Mouse (Mus musculus): ENCODE data around the gene Gadl1. TPM values are rescaled to one million over a fixed set of nuclear protein-coding genes. Genes with fewer than 3 reads are reported as not detected.

The Gadl1 gene
- total RNA-seq, 2 experiments from 2014 or later, result not detected

DNA sequence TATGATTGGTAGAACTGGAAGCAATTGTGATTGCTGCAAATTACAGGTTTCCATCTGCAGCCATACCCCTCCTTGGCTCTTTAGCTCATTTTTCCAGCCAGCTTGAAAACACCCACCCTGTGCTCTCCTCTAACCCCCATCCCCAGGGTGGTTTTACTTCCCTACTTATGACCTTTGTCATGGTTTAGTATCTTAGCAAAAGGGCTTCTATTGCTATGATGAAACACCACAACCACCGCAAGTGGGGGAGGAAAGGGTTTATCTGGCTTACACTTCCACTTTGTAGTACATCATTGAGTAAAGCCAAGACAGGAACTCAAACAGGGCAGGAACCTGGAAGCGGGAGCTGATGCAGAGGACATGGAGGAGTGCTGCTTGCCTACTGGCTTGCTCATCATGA, 168.2 kb downstream of the Gadl1 start:
- no peak for ATAC-seq (replicated peaks; ENCODE audit: low FRiP score, low TSS enrichment, poor library complexity, severe bottlenecking)

DNA sequence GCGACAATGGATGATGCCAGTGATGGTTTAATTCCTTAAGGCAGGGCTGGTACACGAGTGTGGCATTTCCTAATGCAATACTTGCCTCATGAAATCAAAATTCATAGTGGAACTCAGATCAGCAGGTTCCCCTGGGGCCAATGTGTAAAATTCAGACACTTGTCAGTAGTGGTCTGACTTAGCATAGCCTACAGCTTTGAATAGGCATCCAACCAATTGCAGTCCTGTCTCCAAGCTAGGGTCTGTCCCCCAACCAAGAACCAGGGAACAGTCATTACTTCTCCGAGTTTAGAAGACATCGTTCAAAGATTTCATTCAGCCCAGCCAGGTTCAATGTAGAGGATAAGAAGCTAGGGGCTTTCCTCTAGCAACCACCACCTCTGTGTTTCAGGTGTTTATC, 172.5 kb downstream of the Gadl1 start:
- no peak for ATAC-seq (replicated peaks; ENCODE audit: low FRiP score, low TSS enrichment, poor library complexity, severe bottlenecking)

DNA sequence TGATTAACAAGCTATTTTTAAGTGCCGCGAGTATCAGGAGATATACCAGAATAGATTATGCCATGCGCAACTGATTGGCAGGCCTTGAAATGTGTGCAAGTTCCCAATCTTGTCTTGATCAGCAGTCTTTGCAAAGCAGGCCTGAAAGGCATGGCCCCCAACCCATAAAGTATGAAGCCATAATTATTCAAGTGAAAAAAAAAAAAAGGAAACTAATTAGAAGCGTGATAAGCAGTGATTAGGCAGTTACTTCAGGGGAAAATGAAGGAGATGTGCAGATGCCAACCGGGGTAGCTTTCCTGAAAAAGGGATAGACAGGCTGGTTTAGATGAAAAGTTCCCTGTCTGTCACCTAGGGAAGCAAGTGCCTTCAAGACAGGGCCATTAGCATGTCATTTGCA, 174.0 kb downstream of the Gadl1 start:
- ATAC-seq (replicated peaks; ENCODE audit: low FRiP score, low TSS enrichment, poor library complexity, severe bottlenecking), result no peak

GRCm38 (mm10) chr9:116083726-116084323, 174.6 kb downstream of the Gadl1 start:
- no peak for ATAC-seq (replicated peaks; ENCODE audit: low FRiP score, low TSS enrichment, poor library complexity, severe bottlenecking)

DNA sequence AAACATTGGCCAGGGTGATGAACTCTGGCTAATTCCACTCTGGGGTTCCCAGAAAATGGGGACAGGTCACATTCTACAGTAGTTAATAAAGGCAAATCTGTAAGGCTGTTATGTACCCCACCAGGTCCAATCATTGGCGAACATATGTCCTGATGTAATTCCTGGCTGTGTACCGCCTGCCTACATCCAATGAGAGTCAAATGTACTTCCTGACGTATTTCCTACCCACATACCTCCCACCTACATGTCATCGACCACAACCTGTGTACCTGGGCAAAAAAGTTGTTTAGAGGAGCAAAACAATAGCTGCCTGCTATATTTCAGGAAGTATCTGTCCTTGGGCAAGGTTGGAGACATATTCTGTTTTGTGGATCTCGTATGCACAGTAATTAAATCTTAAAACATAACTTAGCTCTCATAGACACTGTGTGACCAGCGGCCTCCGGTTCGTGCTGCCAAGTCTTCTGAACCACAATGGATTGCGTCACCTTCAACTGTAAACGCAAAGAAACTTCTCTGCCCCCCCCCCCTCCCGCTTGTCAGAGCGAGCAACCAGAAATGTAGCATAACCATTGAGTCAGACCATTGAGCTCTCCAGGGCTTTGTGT, 175.2 kb downstream of the Gadl1 start:
- no peak for ATAC-seq (replicated peaks; ENCODE audit: low FRiP score, low TSS enrichment, poor library complexity, severe bottlenecking)

GRCm38 (mm10) chr9:116085999-116086398, 176.7 kb downstream of the Gadl1 start:
- no peak for ATAC-seq (replicated peaks; ENCODE audit: low FRiP score, low TSS enrichment, poor library complexity, severe bottlenecking)

DNA sequence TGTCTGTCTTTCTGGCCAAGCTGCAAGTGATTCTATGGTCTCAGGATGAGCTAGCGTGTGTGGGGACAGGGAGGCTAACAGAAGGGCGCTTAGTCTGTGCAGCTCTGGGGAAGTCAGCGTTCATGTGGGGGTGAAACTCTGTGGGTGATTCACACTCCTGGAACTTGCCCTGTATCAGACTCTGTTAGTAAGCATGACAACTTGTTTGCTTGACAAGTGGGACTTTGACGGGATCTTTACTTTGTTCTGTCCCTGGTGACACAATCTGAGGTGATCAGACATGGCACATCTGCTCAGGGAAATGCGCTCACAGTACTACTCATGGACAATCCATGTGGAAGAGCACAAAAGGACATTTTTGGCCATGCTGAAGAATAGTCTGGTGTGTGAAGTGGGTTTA, 178.0 kb downstream of the Gadl1 start:
- ATAC-seq (replicated peaks; ENCODE audit: low FRiP score, low TSS enrichment, poor library complexity, severe bottlenecking), result no peak

DNA sequence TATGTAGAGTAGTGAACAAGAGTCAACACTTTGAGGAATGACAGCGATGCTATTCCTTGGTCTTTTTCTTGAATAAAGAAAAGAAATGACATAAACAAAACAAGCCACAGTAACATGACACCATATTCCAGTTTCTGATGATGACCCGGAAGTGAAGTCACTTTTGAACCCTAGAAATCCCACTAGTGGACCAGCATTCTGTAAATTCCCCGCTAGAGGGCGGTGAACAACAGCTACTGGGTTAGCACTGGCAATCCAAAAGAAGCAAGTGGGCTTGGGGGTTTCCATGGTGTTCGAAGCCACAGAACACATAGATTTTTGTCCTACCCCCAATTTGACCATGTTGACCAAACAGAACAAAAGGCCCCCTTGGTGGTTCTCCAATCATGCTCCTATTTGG, 178.6 kb downstream of the Gadl1 start:
- peak; percentile 79 for ATAC-seq (replicated peaks; ENCODE audit: low FRiP score, low TSS enrichment, poor library complexity, severe bottlenecking)

DNA sequence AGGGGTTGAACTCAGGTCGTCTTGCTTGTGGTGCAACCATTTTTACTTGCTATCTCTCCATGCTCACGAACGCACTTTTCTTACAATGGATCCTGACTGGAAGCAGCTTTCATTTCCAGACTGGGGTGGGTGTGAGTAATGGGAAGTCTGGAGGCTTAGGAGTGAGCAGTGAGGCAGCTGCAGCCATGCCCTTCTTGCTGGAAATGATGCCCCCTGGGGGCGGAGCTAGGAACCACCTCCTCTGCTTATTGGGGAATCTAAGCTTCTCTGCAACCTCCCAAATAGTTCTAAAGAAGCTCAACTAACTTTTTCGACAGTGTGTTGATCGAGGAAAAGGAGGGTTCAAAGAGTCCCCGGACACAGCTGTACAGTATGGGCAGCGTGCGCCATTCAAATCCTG, 179.7 kb downstream of the Gadl1 start:
- ATAC-seq (replicated peaks; ENCODE audit: low FRiP score, low TSS enrichment, poor library complexity, severe bottlenecking), result 0 out of 2 replicates have a peak, but pooled peaks have one; percentile 34

- ATAC-seq (replicated peaks; ENCODE audit: low FRiP score, low TSS enrichment, poor library complexity, severe bottlenecking), result no peak
These were observed 181.0 kb downstream of the Gadl1 start for GRCm38 (mm10) chr9:116090296-116090695.

- ATAC-seq (replicated peaks; ENCODE audit: low FRiP score, low TSS enrichment, poor library complexity, severe bottlenecking), result no peak
These were observed 182.0 kb downstream of the Gadl1 start for GRCm38 (mm10) chr9:116091101-116091841.

GRCm38 (mm10) chr9:116091921-116092320, 182.7 kb downstream of the Gadl1 start:
- no peak for ATAC-seq (replicated peaks; ENCODE audit: low FRiP score, low TSS enrichment, poor library complexity, severe bottlenecking)

DNA sequence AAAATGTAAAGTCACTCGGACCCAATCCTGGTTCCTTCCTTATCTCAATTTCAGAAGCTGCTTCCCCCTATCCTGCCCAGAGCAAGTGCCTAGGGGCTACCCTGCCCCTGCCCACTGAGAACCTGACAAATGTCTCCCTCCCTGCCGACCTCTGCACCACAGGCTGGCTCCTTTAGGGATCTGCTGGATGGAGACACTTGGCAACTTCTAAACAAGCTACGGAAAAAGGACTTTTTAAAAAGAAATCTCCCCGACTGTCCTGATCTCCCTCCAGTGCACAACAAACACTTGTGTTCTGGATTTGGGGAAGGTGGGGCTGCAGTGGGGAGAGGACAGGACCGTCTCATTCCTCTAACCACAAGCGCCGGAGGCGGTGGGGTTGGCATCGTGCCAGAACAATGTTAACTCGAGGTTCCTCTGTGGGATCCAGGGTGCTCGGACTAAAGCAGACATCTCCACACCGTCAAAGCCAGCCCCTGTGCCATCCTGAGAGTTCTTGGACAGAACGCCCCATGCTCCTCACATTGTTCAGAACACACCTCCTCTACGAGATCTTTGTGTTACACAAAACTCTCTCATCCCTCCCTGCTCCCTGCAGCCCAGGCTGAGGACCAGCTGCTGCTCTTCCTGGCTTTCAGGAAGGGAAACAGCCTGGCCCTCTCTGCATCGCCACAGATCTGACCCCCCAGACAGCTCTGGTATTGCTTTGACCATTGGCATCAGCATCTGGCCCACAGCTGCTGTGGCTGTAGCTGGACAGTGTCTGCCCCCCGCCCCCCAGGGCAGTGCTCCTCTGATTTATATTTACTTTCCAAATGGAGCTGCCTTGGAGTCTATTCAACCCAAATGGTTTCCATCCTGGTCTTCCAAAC, 189.7 kb downstream of the Gadl1 start:
- ATAC-seq (replicated peaks; ENCODE audit: low FRiP score, low TSS enrichment, poor library complexity, severe bottlenecking), result peak; percentile 36; the same call in 1 of the 2 replicates

GRCm38 (mm10) chr9:116099596-116099993, 190.3 kb downstream of the Gadl1 start:
- ATAC-seq (replicated peaks; ENCODE audit: low FRiP score, low TSS enrichment, poor library complexity, severe bottlenecking), result no peak

DNA sequence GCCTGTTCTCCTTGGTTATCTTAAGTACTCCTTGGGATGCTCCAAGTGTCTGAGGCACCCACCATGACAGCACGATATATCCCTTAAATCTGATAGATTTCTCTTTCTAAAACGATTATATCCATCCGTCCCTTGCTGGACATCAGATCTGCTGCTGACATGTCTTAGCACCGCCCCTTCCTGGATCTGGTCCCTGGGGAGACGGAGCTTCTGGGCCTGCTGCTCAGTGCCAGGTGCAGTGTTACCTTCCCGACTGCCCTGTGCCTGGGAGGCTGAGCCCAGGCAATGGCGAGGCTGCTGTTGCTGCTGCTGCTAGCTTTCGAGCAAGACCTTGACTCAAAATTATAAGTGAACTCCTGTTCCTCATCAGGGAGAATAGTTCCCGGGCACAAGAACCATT, 190.8 kb downstream of the Gadl1 start:
- ATAC-seq (replicated peaks; ENCODE audit: low FRiP score, low TSS enrichment, poor library complexity, severe bottlenecking), result no peak

- no peak for ATAC-seq (replicated peaks; ENCODE audit: low FRiP score, low TSS enrichment, poor library complexity, severe bottlenecking)
These were observed 192.6 kb downstream of the Gadl1 start for GRCm38 (mm10) chr9:116101842-116102241.

- no peak for ATAC-seq (replicated peaks; ENCODE audit: low FRiP score, low TSS enrichment, poor library complexity, severe bottlenecking)
These were observed 195.5 kb downstream of the Gadl1 start for GRCm38 (mm10) chr9:116104770-116105169.

- ATAC-seq (replicated peaks; ENCODE audit: low FRiP score, low TSS enrichment, poor library complexity, severe bottlenecking), result no peak
These were observed 199.5 kb downstream of the Gadl1 start for GRCm38 (mm10) chr9:116108729-116109128.

- peak; percentile 97 for ATAC-seq (replicated peaks; ENCODE audit: low FRiP score, low TSS enrichment, poor library complexity, severe bottlenecking)
These were observed 202.1 kb downstream of the Gadl1 start for GRCm38 (mm10) chr9:116111149-116111970.
